Mouse (Mus musculus): ENCODE measurements around the gene Gm26741.

The Gm26741 gene

GRCm38 (mm10) chr10:52389438-52389837, 30.9 kb downstream of the Gm26741 start:
- no peak for DNase-seq (ENCODE audit: low read depth, low spot score)

DNA sequence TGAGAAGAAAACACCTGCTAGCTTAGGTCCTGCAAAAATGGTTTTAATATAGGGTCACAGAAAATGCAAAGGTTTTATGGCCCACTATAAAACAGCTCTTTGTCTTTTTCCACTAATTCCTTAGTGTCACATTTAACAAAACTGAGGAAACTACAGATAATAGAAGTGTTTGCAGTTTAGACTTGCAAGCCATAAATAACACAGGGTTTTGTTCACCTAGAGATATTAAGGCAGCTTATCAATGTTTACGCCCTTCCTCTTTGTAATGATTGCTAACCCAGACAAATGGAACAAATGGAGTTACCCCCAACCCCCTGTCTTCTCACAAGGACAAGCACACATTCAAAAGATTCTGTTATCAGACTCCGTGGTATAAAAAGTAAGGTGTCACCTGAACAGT, 32.6 kb downstream of the Gm26741 start:
- no peak for DNase-seq (ENCODE audit: low read depth, low spot score)

DNA sequence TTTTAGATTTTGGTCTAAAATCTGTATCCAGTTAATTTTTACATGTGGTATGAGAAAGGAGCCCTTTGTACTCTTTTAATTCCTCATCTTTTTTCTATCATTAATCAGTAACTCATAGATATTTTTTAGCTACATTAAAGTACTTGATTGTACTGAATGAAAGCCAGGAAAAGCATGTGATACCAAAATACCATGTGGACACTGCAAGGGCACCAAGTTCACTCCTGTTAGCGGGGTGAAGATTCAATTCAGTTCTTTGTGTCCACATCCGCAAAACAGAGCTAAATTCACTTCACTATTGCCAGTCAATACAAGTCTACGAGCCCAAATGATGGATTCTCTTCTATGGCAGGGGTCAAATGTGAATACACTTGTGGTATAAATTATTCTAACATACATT, 38.1 kb downstream of the Gm26741 start:
- DNase-seq (ENCODE audit: low read depth, low spot score) = no peak

DNA sequence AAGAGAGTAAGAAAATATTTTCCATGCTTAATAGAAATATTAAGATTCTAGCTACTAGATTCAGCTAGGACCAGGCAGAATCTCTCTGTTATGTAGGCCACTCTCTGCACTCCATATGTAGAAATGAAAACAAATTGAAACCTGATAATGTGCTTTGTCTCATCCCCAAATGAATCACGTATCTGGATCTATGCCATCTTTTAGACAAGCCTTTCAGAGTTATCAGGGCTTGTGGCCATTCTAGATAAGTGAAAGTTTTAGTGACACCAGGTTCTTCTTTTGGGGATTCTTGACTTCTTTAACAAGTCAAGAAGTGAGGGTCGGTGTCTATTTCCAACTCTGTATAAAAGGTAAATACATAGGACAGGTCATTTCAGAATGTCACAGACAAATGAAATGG, 40.1 kb downstream of the Gm26741 start:
- no peak for DNase-seq (ENCODE audit: low read depth, low spot score)

GRCm38 (mm10) chr10:52399722-52400121, 41.2 kb downstream of the Gm26741 start:
- DNase-seq (ENCODE audit: low read depth, low spot score) = no peak

GRCm38 (mm10) chr10:52405160-52405559, 46.6 kb downstream of the Gm26741 start:
- DNase-seq (ENCODE audit: low read depth, low spot score) = no peak

GRCm38 (mm10) chr10:52407526-52407925, 49.0 kb downstream of the Gm26741 start:
- no peak for DNase-seq (ENCODE audit: low read depth, low spot score)

Measured in CD4-positive helper T cell, adult 2 months (primary cell).